Mouse (Mus musculus) heart, embryonic 14.5 days (tissue): Measurements from ENCODE around the gene Poll. TPM values are rescaled to one million over a fixed set of nuclear protein-coding genes. Genes with fewer than 3 reads are reported as not detected.

Source experiments
- ATAC-seq: fragments of 200-750 bp; cut with Nextera tagmentation; 2 replicates; pipeline ENCODE4 v1.8.0; 2017; ENCODE audit warnings: low read depth, moderate TSS enrichment; ENCODE audit not compliant: insufficient number of reproducible peaks, insufficient read depth, low FRiP score
- H3K27ac ChIP-seq, 2 experiments: fragments of 200-500 bp in 1 of 2; fragments of 300-500 bp in 1 of 2; sonication (generic) in 1 of 2; replicated peaks in 1 of 2; 2 replicates each; pipeline ENCODE4 v1.5.1; 2012 to 2014; ENCODE audit warnings: low read depth in 2 of 2, low read length in 2 of 2, control low read depth in 1 of 2, mild to moderate bottlenecking in 1 of 2, mixed read lengths in 1 of 2; ENCODE audit not compliant: control insufficient read depth in 1 of 2, insufficient read depth in 1 of 2
- H3K27me3 ChIP-seq: fragments of 300-500 bp; sonication (generic); 2 replicates; pipeline ENCODE4 v1.6.1; 2014; ENCODE audit warnings: mild to moderate bottlenecking, low read length, control low read depth; ENCODE audit not compliant: control insufficient read depth, insufficient read depth
- H3K36me3 ChIP-seq: fragments of 300-500 bp; sonication (generic); 2 replicates; pipeline ENCODE4 v1.6.1; 2014; ENCODE audit warnings: mild to moderate bottlenecking, control low read depth, low read length, mixed read lengths; ENCODE audit not compliant: control insufficient read depth, insufficient read depth
- H3K4me1 ChIP-seq, 2 experiments: fragments of 200-500 bp in 1 of 2; fragments of 300-500 bp in 1 of 2; sonication (generic) in 1 of 2; 2 replicates each; pipeline ENCODE4 v1.6.1; 2012 to 2014; ENCODE audit warnings: low read length in 2 of 2, control low read depth in 1 of 2, mixed read lengths in 1 of 2; ENCODE audit not compliant: control insufficient read depth in 2 of 2, insufficient read depth in 2 of 2
- H3K4me2 ChIP-seq: fragments of 300-500 bp; sonication (generic); 2 replicates; pipeline ENCODE4 v1.6.1; 2014; ENCODE audit warnings: mild to moderate bottlenecking, low read length
- H3K4me3 ChIP-seq, 2 experiments: fragments of 200-500 bp in 1 of 2; fragments of 300-500 bp in 1 of 2; sonication (generic) in 1 of 2; 2 replicates each; pipeline ENCODE4 v1.5.1; 2012 to 2014; ENCODE audit warnings: low read length in 2 of 2, mild to moderate bottlenecking in 2 of 2, control low read depth in 1 of 2, low read depth in 1 of 2, moderate library complexity in 1 of 2; ENCODE audit not compliant: control insufficient read depth in 1 of 2, insufficient read depth in 1 of 2
- H3K9ac ChIP-seq: fragments of 300-500 bp; sonication (generic); 2 replicates; pipeline ENCODE4 v1.6.1; 2014; ENCODE audit warnings: mild to moderate bottlenecking, low read length
- H3K9me3 ChIP-seq: fragments of 300-500 bp; sonication (generic); 2 replicates; pipeline ENCODE4 v1.6.1; 2016; ENCODE audit warnings: low read length, control low read depth; ENCODE audit not compliant: control insufficient read depth
- WGBS: fragments of 180-500 bp; shearing (Covaris S2); extraction: QIAGEN DNeasy Blood & Tissue Kit; methylation state at CpG from one replicate; pipeline ENCODE4 v1.1.7; 2014; 5-methylcytosine and 5-hydroxymethylcytosine counted together
- polyA plus RNA-seq: library from polyadenylated mRNA; unstranded; fragments of >200 nt; fragmentation: Nextera tagmentation; extraction: Ambion mirVana; gene quantifications from 2 replicates; pipeline ENCODE4 v1.2.1, GENCODE M21; 2014

The Poll gene
- polyA plus RNA-seq, result 13.0 and 13.9 TPM in 2 replicates

DNA sequence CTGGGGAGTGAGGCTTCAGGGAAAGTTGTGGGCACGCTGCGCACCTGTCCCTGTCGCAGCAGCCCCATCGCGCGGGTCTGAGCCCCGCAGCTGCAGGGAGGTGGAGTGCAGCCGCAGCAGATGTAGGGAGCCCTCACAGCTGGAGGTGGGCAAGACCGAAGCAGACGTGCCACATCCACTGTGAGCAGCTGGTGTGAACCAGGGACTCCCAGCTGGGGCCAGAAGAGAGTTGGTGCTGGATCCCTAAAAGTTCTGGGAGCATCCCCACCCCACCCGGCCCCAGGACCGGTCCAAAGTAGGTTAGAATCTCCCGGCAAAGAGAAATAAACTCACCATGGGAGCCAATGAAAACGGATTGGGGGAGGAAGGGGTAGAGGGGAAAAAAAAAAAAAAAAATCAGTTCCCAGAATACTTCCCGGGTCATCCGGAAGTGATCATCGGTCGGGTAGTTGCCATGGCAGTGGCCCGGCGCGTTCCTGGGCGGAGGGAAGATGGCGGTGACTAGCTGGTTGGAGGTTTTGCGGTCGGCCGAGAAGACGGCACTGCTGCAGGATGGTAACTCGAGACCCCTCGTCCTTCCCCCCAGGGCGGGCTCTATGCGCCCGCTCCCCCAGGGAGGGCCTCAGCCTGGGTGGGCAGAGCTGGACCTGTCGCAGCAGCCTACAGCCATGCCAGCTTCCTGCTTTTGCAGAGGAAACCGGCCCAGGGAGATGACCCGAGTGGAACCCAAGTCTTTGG, at the start of gene Poll, which contains the start of gene Gm17018:
TSS of gene Poll (minus strand) at position 379 of the 738 bp plus-strand sequence.
TSS of gene Gm17018 (plus strand) at position 463 of the 738 bp plus-strand sequence.
- Histone ChIP-seq H3K27me3 (no peaks in the 10 kb centered on the region), H3K36me3 (peaks cover 15% of the 10 kb centered on the region), H3K4me2 (peak within 1 kb of the TSS; percentile 94), H3K27ac (peak within 1 kb of the TSS; percentile 30 to 49; a peak in 3 of 4 replicates), H3K4me3 (peak within 1 kb of the TSS; percentile 54 to 76), H3K9ac (peak within 1 kb of the TSS; percentile 87), H3K4me1 (peaks cover 3 to 8% of the 10 kb centered on the region in 2 experiments; a peak in 2 of 4 replicates), H3K9me3 (no peaks in the 10 kb centered on the region)
- under 1% methylated on average over 35 of the region's 35 CpGs for WGBS
- peak; percentile 48; the same call in 1 of the 2 replicates for ATAC-seq

DNA sequence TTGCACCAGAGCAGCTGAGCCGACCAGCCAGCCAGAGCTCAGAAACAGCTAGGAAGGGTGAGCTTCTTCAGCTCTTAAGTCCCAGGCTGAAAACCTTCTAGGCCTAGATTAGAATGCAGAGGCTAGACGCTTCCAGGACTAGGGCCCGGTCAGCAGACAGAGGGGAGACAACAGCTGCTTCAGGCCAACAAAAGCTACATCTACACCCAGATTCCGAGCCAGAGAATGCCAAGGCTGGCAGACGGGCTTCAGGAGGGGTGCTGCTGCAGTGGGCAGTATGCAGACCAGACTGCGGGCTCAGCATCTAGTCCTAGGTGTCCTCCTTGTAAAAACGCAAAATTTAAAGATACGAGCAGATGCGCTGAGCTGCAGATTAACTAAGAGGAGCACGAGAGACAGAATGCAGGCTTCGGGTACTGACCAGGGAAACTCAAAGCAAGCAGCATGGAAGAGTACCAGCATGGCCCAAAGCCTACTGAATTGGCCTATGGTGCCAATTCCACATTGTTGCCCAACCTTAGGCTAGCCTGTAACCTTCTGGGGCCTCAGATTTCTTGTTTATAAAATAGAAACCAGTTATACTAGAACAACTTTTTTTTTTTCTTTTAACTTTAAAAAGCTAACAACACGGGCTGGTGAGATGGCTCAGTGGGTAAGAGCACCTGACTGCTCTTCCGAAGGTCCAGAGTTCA, 48.5 kb upstream of the Poll start:
- H3K4me3 ChIP-seq, result no peak overlapping the region
- ATAC-seq, result no peak
- no peak overlapping the region for H3K27ac ChIP-seq
- H3K36me3 ChIP-seq, result peaks cover 6% of the 10 kb centered on the region; the same call in 1 of the 2 replicates
- WGBS, result 85% methylated on average over 13 of the region's 13 CpGs
- H3K4me1 ChIP-seq, result peaks cover 5 to 21% of the 10 kb centered on the region in 2 experiments
- H3K9me3 ChIP-seq, result no peaks in the 10 kb centered on the region
- no peak overlapping the region for H3K4me2 ChIP-seq
- H3K9ac ChIP-seq, result no peak overlapping the region
- no peaks in the 10 kb centered on the region for H3K27me3 ChIP-seq

DNA sequence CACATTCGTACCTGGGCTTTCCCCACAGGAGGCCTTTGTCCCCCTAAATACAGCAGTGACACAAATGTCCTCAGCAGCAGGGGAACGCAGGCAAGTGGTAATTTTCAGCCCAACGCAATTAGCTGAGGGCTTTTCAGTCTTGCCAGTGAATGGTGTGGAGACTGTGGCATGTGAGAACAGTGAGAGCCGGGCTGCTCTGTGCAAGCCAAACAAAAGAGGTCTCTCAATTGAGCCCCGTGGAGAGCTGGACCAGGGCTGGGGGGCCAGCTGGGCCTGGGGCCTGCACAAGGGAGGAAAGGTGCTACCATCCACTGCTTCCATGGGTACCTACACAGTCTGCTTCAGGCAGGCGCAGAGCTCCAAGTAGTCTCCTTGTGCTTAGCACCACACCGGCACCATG, 47.1 kb upstream of the Poll start:
- Histone ChIP-seq H3K36me3 (peaks cover 6% of the 10 kb centered on the region; the same call in 1 of the 2 replicates), H3K27me3 (no peaks in the 10 kb centered on the region), H3K9ac (no peak overlapping the region), H3K4me2 (no peak overlapping the region), H3K9me3 (no peaks in the 10 kb centered on the region), H3K4me3 (no peak overlapping the region), H3K27ac (no peak overlapping the region), H3K4me1 (peaks cover 5 to 21% of the 10 kb centered on the region in 2 experiments)
- ATAC-seq, result no peak
- 63% methylated on average over 7 of the region's 7 CpGs for WGBS

DNA sequence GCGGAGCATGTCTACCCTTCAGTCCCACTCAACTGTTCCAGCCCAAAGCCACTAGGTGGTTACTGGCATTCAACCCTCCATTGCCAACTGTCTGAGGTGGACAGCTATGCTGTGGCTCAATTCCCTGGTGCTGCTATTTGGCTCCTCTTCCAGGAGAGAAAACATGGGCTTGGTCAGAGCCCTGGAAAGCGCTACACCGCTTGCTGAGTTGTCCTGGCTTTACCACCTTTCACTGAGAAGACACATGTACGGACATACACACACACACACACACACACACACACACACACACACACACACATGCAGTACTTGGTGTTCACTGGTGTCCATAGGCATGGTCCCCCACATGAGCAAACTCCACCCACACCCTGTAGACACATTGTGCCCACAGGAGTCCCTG, 46.4 kb upstream of the Poll start:
- no peak for ATAC-seq
- Histone ChIP-seq H3K9ac (no peak overlapping the region), H3K27me3 (no peaks in the 10 kb centered on the region), H3K27ac (no peak overlapping the region), H3K4me1 (peaks cover 5 to 21% of the 10 kb centered on the region in 2 experiments), H3K36me3 (peaks cover 6% of the 10 kb centered on the region; the same call in 1 of the 2 replicates), H3K4me3 (no peak overlapping the region), H3K4me2 (no peak overlapping the region), H3K9me3 (no peaks in the 10 kb centered on the region)
- 95% methylated on average over 4 of the region's 4 CpGs for WGBS

DNA sequence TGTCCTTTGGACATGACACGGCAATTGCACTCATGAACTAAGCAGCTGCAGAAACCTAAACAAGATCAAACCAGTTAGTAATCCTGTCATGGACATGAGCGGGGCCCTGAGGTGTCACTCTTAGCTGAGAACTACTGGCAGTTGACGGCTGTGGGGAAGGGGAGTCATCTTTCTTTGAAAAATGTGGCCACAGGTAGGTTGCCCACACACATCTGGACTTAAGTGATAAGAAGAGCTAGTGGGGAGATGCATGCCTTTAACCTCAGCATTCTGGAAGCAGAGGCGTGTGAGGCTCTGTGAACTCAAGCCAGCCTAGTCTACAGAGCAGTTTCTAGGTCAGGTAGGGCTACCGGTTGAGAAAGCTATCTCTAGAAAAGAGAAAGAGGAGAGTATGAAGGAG, 42.3 kb upstream of the Poll start:
- Histone ChIP-seq H3K27me3 (no peaks in the 10 kb centered on the region), H3K9ac (no peak overlapping the region), H3K36me3 (no peaks in the 10 kb centered on the region), H3K4me1 (peaks cover 5 to 14% of the 10 kb centered on the region in 2 experiments), H3K4me2 (no peak overlapping the region), H3K9me3 (no peaks in the 10 kb centered on the region), H3K27ac (no peak overlapping the region), H3K4me3 (no peak overlapping the region)
- no peak for ATAC-seq
- 84% methylated on average over 5 of the region's 5 CpGs for WGBS

DNA sequence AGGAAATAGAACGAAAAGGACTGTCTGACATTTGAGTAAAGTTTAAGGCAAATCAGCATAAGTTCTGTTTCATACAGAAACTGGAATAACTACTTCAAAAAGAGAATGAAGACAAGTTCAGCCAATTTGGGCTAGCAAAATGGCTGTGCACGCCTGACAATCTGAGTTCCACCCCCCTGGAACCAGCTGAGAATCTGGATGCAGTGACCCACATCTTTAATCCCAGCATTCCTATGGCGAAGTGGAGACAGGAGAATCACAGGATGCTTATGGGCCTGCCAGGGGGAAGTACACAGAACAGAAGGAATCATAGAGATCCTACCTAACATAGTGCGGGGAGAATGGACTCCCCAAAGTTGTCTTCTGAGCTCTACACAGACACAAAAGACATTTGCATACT, 36.8 kb upstream of the Poll start:
- H3K4me1 ChIP-seq, result peaks cover 0 to 5% of the 10 kb centered on the region in 2 experiments; a peak in 2 of 4 replicates
- no peaks in the 10 kb centered on the region for H3K9me3 ChIP-seq
- H3K4me3 ChIP-seq, result no peak overlapping the region
- WGBS, result 87% methylated on average over 4 of the region's 4 CpGs
- no peak overlapping the region for H3K4me2 ChIP-seq
- no peak overlapping the region for H3K27ac ChIP-seq
- 0 out of 2 replicates have a peak, but pooled peaks cover 5% of the 10 kb centered on the region for H3K36me3 ChIP-seq
- H3K27me3 ChIP-seq, result no peaks in the 10 kb centered on the region
- ATAC-seq, result no peak
- H3K9ac ChIP-seq, result no peak overlapping the region

DNA sequence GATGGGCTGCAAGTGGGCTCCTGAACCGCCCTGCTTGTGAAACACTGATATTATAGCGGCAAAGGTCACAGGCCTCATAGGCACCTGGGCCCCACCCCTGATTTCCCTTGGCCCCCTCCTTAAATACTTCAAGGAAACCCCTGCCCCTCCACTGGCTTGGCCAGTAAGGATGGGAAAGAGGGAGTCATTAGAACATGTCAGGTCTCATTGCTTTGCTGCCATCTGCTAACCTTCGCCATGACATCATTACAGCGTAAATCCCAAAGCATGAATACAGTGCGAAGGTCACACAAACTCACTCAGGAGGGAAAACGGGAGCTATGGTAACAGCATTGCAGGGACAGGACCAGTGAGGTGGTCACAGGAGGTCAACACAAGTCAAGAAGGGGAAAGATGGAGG, 36.1 kb upstream of the Poll start:
- H3K27ac ChIP-seq, result no peak overlapping the region
- no peak for ATAC-seq
- H3K4me1 ChIP-seq, result peaks cover 4 to 10% of the 10 kb centered on the region in 2 experiments; a peak in 2 of 4 replicates
- no peaks in the 10 kb centered on the region for H3K27me3 ChIP-seq
- H3K36me3 ChIP-seq, result peaks cover 6% of the 10 kb centered on the region; the same call in 1 of the 2 replicates
- no peak overlapping the region for H3K4me2 ChIP-seq
- H3K9ac ChIP-seq, result no peak overlapping the region
- H3K4me3 ChIP-seq, result no peak overlapping the region
- WGBS, result 90% methylated on average over 6 of the region's 6 CpGs
- H3K9me3 ChIP-seq, result no peaks in the 10 kb centered on the region
